Mouse (Mus musculus): ENCODE measurements around the gene Il1rap. TPM values are rescaled to one million over a fixed set of nuclear protein-coding genes. Genes with fewer than 3 reads are reported as not detected.

The Il1rap gene
- total RNA-seq (2023), result 10 to 100 TPM; 16.4 to 18.0 TPM

DNA sequence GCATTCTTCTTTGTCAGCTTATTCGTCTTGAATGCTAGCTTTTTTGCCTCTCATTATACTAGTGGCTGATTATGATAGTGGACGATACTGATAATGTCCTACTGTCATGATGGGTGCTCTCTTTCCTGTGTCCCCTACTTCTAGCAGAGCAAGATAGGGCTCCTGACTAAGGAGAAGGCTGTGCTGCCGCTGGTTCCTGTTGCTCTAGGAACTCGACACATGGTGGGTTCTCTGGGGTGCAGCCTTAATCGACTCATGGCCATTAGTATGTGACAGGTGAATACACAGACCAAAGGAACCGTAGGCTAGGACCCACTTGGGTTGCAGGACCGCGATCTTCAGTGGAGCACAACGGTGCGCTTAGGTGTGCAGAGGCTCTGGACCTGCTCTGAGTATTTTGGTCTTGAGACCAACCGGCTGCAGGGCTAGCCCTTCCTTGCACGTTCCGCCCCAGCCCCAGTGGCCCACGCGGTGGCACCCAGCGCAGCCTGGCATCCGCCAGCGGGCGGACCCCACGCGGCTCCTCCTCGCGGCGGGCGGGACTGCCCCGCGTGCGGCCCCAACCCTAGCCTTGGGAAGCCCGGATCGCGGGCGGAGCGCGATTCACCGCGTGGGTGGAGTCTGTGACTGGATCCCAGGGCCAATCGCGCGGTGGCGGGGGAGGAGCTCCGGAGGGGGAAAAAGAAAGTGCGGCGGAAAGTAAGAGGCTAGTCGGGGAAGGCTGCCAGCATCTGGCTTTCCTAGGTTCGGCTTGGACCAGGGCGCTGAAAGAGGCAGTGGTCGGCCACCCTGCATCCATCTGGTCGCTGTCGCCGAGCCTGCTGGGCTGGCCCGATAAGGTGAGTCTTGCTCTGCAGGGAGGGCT lies at the start of gene Il1rap:
Gene Il1rap (plus strand): TSS at position 657 of the 865 bp plus-strand sequence.

Other genes with a start within 250 kb of the Il1rap start
- gene Cldn1, start 209.9 kb upstream of the Il1rap start, total RNA-seq (2023), result under 1 TPM in 1 of 2 experiments, not detected in 1; 0.10 TPM
- gene Cldn16, start 118.6 kb upstream of the Il1rap start, total RNA-seq (2023), result not detected
- gene Tmem207, start 54.9 kb upstream of the Il1rap start, total RNA-seq (2023), result not detected

All from monocyte, adult 59 days (primary cell).